Mouse (Mus musculus) megakaryocyte progenitor cell, adult 5-6 weeks (primary cell): ENCODE measurements at regions not wholly inside any gene's neighbourhood (a gene's known extent, or its start where the extent isn't known, plus 50 kb on each side); places are given as distances from the start of the nearest gene placed in this dataset.
A peak's percentile ranks its signal among the peaks of the same experiment; 100 is the strongest.

Source experiments
- ATAC-seq: replicated peaks from 2 replicates; pipeline ENCODE4 v1.8.0; 2016; ENCODE audit warnings: mild to moderate bottlenecking, moderate TSS enrichment, inconsistent platforms; ENCODE audit not compliant: poor library complexity

- peak; percentile 6; the same call in 1 of the 2 replicates for ATAC-seq
These were observed 53.4 kb upstream of the Jun start for GRCm38 (mm10) chr4:95105424-95105823.

- ATAC-seq, result peak; percentile 90
These were observed 54.1 kb upstream of the Jun start for GRCm38 (mm10) chr4:95105926-95106622.

GRCm38 (mm10) chr4:95106881-95107665, 55.1 kb upstream of the Jun start:
- ATAC-seq, result 0 out of 2 replicates have a peak, but pooled peaks have one; percentile 3

GRCm38 (mm10) chr4:95108811-95109210, 56.8 kb upstream of the Jun start:
- ATAC-seq, result no peak

GRCm38 (mm10) chr4:95110828-95111227, 58.8 kb upstream of the Jun start:
- no peak for ATAC-seq

- peak; percentile 91 for ATAC-seq
These were observed 65.2 kb upstream of the Jun start for GRCm38 (mm10) chr4:95117158-95117681.

- no peak for ATAC-seq
These were observed 68.9 kb upstream of the Jun start for GRCm38 (mm10) chr4:95120876-95121275.

- no peak for ATAC-seq
These were observed 73.3 kb upstream of the Jun start for GRCm38 (mm10) chr4:95125346-95125745.

GRCm38 (mm10) chr4:95127970-95128369, 75.9 kb upstream of the Jun start:
- ATAC-seq, result no peak

GRCm38 (mm10) chr4:95133815-95134214, 81.8 kb upstream of the Jun start:
- ATAC-seq, result no peak

- ATAC-seq, result no peak
These were observed 82.6 kb upstream of the Jun start for GRCm38 (mm10) chr4:95134611-95135010.

- ATAC-seq, result no peak
These were observed 85.6 kb upstream of the Jun start for GRCm38 (mm10) chr4:95137413-95138143.

GRCm38 (mm10) chr4:95138676-95139075, 86.7 kb upstream of the Jun start:
- no peak for ATAC-seq

- ATAC-seq, result no peak
These were observed 89.2 kb upstream of the Jun start for GRCm38 (mm10) chr4:95141253-95141652.

GRCm38 (mm10) chr4:95143130-95143529, 91.1 kb upstream of the Jun start:
- no peak for ATAC-seq

- ATAC-seq, result no peak
These were observed 91.6 kb upstream of the Jun start for GRCm38 (mm10) chr4:95143668-95144067.

- no peak for ATAC-seq
These were observed 92.4 kb upstream of the Jun start for GRCm38 (mm10) chr4:95144440-95144839.

GRCm38 (mm10) chr4:95146268-95146667, 94.2 kb upstream of the Jun start:
- ATAC-seq, result no peak

- ATAC-seq, result peak; percentile 49; the same call in 1 of the 2 replicates
These were observed 96.6 kb upstream of the Jun start for GRCm38 (mm10) chr4:95148665-95149064.

GRCm38 (mm10) chr4:95151678-95152077, 99.7 kb upstream of the Jun start:
- no peak for ATAC-seq

- ATAC-seq, result no peak
These were observed 100.6 kb upstream of the Jun start for GRCm38 (mm10) chr4:95152431-95153115.
